Mouse (Mus musculus) myocyte (in vitro differentiated cells): ENCODE results near the gene Dlx3.

Experiments
- CEBPB ChIP-seq: IDR thresholded peaks from 2 replicates; pipeline ENCODE4 v1.6.1; 2011; ENCODE audit warnings: mild to moderate bottlenecking, moderate library complexity; ENCODE audit not compliant: poor library complexity, insufficient read depth, severe bottlenecking
- E2F4 ChIP-seq: IDR thresholded peaks from one replicate; pipeline ENCODE4 v1.6.1; 2011; ENCODE audit warnings: mild to moderate bottlenecking, control low read depth, moderate library complexity; ENCODE audit not compliant: insufficient read depth
- MAX ChIP-seq: IDR thresholded peaks from one replicate; pipeline ENCODE4 v1.6.1; 2011; ENCODE audit warnings: low read depth, mild to moderate bottlenecking, control low read depth
- MYOD1 ChIP-seq, 3 experiments: IDR thresholded peaks; one replicate each; pipeline ENCODE4 v1.6.1; 2011; ENCODE audit warnings: control low read depth in 2 of 3, low read depth in 2 of 3, mild to moderate bottlenecking in 2 of 3, moderate library complexity in 1 of 3; ENCODE audit not compliant: insufficient read length in 2 of 3, control insufficient read depth in 1 of 3
- MYOG ChIP-seq, 3 experiments: IDR thresholded peaks; one replicate each; pipeline ENCODE4 v1.6.1; 2011; ENCODE audit warnings: control low read depth in 2 of 3, low read depth in 2 of 3, mild to moderate bottlenecking in 2 of 3; ENCODE audit not compliant: insufficient read length in 2 of 3, control insufficient read depth in 1 of 3, insufficient read depth in 1 of 3
- POLR2A ChIP-seq: IDR thresholded peaks from one replicate; pipeline ENCODE4 v1.6.1; 2011; ENCODE audit warnings: low read depth, mild to moderate bottlenecking, control low read depth, moderate library complexity; ENCODE audit not compliant: insufficient read length
- POLR2AphosphoS2 ChIP-seq: IDR thresholded peaks from one replicate; pipeline ENCODE4 v1.6.1; 2011; ENCODE audit warnings: low read depth, control low read depth; ENCODE audit not compliant: insufficient read length
- REST ChIP-seq: IDR thresholded peaks from one replicate; pipeline ENCODE4 v1.6.1; 2011; ENCODE audit warnings: mild to moderate bottlenecking, control low read depth, moderate library complexity; ENCODE audit not compliant: insufficient read depth, insufficient read length
- TCF12 ChIP-seq: IDR thresholded peaks from one replicate; pipeline ENCODE4 v1.6.1; 2011; ENCODE audit warnings: mild to moderate bottlenecking, control low read depth; ENCODE audit not compliant: poor library complexity, insufficient read depth, severe bottlenecking
- TCF3 ChIP-seq: IDR thresholded peaks from one replicate; pipeline ENCODE4 v1.6.1; 2011; ENCODE audit warnings: low read depth, control low read depth; ENCODE audit not compliant: insufficient read length
- USF1 ChIP-seq: IDR thresholded peaks from one replicate; pipeline ENCODE4 v1.6.1; 2011; ENCODE audit warnings: low read depth, mild to moderate bottlenecking, control low read depth, moderate library complexity

DNA sequence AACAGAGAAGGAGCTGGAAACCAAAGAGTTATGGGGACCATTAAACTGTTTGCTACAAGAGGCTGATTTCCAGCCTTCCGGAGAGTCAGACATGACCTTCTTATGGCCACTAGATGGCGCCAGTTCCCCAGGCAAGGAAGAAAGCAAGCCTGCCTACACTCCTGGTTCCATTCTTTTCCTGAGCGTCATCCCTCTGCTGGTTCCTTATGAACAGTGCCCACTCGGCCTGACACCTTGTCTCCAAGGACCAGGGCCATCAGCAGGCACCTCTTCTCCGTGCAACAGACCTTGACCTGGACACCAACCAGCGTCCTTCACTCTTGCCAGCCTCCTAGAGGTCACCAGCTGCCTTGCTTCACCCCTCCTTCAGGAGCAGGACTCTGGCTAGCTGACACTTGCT, 2.9 kb upstream of the Dlx3 start:
- TF ChIP-seq USF1 = no peak
- TF ChIP-seq POLR2A = no peak
- no peak for TF ChIP-seq CEBPB
- no peak for TF ChIP-seq E2F4
- TF ChIP-seq REST = no peak
- no peak for TF ChIP-seq MYOD1 (IDR thresholded peaks at IDR 0.05; ENCODE audit: control insufficient read depth in 1 of 3, insufficient read length in 2 of 3, low read depth in 2 of 3)
- no peak for TF ChIP-seq MAX
- TF ChIP-seq TCF12 = no peak
- no peak for TF ChIP-seq MYOG (IDR thresholded peaks at IDR 0.05; ENCODE audit: control insufficient read depth in 1 of 3, insufficient read depth in 1 of 3, insufficient read length in 2 of 3, low read depth in 2 of 3)
- no peak for TF ChIP-seq TCF3
- TF ChIP-seq POLR2AphosphoS2 = no peak
